Mouse (Mus musculus): Measurements from ENCODE around the gene Nudcd3.

DNA sequence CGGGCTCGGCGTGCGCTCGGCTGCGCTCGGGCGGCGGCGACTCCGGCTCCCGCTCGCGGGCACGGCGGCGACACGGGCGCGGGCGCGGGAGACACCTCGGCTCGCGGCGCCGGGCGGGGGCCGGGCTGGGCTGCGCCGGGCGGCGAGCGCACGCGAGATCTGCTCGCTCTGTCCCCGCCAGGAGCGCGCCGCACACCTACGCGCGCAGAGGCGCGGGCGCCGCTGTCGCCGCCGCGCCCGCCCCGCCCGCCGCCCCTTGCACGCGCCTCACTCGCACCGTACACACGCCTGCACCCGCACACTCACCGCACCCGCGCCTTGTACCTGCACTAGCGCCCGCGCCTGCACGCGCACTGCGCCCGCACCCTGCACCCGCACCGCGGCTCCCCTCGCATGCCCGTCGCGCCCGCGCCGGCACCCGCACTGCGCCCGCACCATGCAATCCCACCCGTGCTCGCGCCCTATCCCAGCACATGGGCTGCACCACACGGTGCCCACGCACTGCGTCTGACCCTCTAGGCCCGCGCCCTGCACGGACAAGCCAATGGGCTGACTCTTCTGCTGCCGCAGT is 134.6 kb downstream of the Nudcd3 start:
- TF ChIP-seq CTCF (IDR thresholded peaks at IDR 0.05; ENCODE audit: low read depth) (no peak), EP300 (IDR thresholded peaks at IDR 0.05; ENCODE audit: low read depth) (no peak)
